Mouse (Mus musculus): ENCODE measurements at regions not wholly inside any gene's neighbourhood (a gene's known extent, or its start where the extent isn't known, plus 50 kb on each side); places are given as distances from the start of the nearest gene placed in this dataset.

GRCm38 (mm10) chr15:72101730-72102129 is 1732.6 kb upstream of the Gm6569 start:
- DNase-seq = no peak

- no peak for DNase-seq
Measured at GRCm38 (mm10) chr15:72105830-72106413, 1728.4 kb upstream of the Gm6569 start.

DNA sequence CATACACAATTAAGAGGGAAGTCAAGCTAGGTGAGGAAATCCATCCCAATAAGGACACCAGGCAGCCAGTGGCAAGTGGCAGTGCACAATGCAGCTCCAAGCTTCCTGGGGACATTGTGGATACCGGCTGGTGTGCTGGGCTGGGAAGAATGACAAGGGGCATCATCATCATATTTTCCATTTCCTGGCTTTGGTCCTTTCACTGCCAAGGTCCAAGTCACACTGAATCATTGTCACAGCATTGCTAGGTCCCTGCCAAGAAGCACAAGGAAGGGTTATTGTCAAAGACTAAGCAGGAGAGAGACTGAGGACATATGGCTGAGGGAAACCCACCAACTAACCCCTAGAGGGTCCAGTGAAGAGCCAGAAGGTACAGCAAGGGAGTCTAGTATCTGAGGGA is 1723.8 kb upstream of the Gm6569 start:
- no peak for DNase-seq

- no peak for DNase-seq
Measured at GRCm38 (mm10) chr15:72116772-72117171, 1717.6 kb upstream of the Gm6569 start.

- no peak for DNase-seq
Measured at GRCm38 (mm10) chr15:72134226-72134625, 1700.1 kb upstream of the Gm6569 start.

DNA sequence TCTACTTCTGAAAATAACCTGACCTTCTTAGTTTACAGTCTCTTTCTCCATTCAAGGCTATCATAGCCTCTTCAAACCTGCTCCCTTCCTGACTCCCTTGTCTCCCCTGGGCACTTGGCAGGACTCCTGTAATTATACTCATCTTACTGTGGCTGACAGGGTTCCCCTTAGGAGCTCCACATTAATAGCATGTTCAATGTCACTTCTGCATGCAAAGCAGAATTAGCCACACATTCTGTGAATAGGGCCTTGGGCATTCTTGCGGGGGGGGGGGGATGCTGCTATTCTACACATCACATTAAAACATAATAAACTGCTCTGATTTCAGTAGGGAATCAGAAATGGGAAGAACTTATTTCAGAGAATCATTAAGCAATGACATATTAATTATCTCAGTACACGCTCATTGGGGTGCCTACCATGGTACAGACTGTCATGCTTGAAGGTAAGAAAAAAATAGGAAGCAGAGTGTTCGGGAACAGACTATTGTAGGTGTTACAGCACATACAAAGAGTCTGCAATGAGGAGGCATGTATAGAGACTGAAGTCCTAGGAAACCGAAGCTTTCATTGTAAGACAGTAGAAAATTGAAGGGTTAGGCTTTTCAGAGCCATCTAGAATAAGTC is 1698.3 kb upstream of the Gm6569 start:
- DNase-seq = no peak

DNA sequence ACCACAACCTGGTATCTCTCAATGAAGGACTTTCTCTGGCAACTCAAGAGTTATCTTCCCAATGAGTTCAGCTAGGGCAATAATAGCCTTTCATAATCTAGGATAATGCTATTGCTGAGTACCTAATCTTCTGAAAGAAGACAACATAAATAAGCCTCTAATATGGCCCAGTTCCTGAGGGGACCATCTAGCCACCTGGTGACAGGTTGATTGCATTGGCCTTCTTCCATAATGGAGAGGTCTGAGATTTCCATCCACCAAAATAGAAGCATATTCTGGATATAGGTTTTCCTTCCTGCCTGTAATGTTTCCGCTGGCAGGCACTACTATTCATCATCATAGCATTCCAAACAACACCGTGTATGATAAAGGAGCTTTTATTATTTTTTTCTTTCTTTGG is 1694.2 kb upstream of the Gm6569 start:
- DNase-seq = no peak

DNA sequence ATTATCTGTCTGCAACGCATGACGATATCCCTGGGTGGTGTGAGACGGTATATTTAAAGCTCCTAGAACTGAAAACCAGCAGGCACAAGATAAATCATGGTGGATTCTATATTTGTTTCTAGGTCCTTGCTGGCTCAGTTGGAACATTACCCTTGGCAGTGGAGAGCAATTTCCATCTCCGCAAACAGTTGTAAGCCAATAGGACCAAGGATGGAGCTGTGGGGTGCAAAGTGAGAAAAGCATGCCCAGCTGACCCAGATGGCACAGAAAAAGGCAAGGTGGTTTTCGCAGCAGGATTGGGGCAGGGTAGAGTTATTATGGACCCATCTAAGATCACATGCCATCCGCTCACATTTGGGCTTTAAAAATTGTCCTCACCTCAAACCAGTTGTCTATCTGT is 1683.8 kb upstream of the Gm6569 start:
- DNase-seq = no peak

DNA sequence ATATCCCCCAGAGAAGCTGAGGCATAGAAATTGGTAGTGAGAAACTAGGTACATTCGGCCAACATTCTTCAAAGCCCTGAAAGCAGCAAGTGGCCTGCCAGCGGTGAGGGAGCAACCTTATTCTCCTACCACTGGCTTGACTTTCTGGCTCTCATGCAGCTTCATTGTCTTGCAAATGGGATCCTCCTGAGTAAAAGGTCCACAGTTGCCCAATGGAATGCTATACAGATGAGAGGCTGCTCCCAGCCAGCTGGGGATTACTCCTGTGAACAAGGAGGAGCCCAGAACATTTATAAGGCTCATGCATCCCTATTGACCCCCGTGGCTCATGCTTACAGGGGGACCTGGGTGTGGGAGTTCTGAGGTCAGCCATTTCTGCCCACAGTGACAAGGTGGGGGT is 1675.9 kb upstream of the Gm6569 start:
- DNase-seq = no peak

DNA sequence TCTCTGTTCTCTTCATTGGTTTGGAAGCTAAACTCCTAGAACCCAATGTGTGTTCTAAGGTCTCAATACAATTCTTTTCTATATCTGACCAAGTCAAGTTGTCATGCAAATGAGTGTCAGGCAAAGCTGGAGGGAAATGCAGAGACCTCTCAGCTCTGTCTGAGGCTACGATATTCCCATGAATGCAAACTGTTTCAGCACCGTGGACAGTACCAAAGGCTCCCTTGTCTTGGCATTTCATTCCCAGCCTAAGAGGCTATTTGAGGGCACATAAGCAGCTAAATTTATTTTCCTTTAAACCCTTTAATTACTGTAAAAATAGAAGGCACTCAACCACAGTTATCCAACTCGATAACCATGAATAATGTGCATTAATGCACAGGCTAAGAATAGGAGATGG is 1633.5 kb upstream of the Gm6569 start:
- no peak for DNase-seq

GRCm38 (mm10) chr15:72201791-72202190 is 1632.6 kb upstream of the Gm6569 start:
- DNase-seq = no peak

- no peak for DNase-seq
Measured at GRCm38 (mm10) chr15:72205240-72205799, 1629.0 kb upstream of the Gm6569 start.

DNA sequence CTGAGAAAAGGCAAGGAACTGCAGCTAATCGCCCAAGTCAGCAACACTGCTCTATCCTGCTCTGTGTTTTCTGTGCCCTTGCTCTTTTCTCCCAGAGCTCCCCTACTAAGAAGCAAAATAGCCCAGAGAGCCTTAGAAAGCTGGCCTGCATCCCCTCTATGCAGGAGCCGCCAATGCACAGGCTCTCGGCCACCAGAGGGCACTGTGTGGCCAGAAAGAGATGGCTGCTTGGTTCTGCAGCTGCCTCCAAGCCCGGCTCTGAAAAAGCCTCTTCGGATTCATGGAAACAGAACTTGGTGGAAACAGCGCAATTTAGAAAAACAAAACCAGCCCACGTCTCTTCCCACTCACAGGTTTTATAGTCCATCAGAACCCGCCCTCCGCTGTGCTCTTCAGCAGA is 1628.4 kb upstream of the Gm6569 start:
- DNase-seq = peak; percentile 8 to 9

DNA sequence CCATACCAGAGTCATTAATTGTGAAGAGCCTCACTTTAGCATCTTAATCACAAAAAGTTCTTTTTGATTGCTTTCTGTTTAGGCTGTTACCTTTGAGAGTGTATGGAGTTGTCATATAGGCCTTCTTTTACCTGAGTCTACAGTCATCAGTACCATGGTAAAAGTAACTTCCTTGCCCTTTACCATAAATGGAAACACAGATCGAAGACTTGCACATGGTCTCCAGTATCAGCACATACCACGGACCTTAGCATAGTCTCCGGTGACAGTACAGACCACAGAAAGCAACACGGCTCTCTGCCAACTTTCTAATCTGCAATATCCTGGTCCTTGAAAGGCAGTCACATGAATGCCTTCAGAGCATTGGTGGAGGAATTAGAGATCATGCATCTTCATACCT is 1626.8 kb upstream of the Gm6569 start:
- no peak for DNase-seq

DNA sequence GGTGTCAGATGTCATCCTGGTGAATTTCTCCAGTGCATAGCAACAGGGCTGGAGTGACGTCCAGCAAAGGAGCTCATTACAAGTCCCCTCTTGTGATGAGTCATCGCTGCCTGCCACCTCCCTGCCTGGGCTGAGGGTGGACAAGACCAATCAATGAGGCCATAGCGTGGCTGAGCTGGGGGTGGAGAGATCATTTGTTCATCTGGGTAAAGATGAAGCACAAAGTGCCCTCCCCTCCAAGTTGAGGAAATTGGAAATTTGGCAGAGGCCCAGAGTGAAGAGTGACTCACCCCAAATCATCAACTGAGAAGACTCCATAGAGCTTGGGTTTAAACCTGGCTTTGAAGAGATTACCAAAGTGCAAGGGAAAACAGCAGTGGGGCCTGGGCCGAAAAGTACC is 1626.3 kb upstream of the Gm6569 start:
- DNase-seq = no peak

- no peak for DNase-seq
Measured at GRCm38 (mm10) chr15:72208973-72209372, 1625.4 kb upstream of the Gm6569 start.

- no peak for DNase-seq
Measured at GRCm38 (mm10) chr15:72217731-72218130, 1616.6 kb upstream of the Gm6569 start.

GRCm38 (mm10) chr15:72219985-72220384 is 1614.4 kb upstream of the Gm6569 start:
- no peak for DNase-seq

- DNase-seq = no peak
Measured at GRCm38 (mm10) chr15:72220786-72221185, 1613.6 kb upstream of the Gm6569 start.

DNA sequence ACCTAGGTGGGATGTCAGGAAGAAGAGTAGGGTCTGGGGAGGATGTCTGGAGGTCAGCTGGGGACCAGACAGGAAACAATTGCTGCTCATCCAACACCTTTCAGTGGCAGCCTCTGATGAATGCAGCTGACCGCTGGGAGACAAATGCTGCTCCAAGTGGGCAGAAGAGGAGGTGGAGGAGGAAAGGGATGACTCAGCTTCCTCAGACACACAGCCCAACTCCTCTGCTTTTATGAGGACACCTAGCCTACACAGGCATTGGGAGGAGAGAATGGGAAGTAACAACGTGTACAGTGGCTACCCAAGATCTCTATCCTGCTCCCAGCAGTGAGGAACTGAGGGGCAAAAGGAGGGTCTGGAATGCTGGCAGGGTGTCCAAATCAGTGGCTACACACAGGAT is 1602.0 kb upstream of the Gm6569 start:
- DNase-seq = no peak

DNA sequence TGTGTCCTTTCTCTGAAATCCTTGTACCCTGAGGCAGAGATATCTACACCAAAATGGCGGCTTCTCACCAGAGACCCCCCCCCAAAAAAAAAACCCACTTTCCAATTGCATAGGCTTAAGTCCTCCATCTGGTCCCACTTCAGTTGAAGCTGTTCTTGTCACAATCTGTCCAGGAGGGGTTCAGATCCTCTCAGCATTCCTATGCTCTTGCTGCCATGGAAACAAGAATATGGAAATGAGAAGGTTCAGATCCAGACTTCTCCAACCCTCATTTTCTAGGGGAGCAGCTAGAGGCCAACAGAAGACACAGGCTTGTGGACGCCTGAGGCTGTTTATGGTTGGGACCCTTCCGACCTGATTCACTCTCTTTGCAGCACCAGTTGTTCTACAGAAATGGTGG is 1569.7 kb upstream of the Gm6569 start:
- DNase-seq = no peak

- no peak for DNase-seq
Measured at GRCm38 (mm10) chr15:72283846-72284245, 1550.5 kb upstream of the Gm6569 start.

DNA sequence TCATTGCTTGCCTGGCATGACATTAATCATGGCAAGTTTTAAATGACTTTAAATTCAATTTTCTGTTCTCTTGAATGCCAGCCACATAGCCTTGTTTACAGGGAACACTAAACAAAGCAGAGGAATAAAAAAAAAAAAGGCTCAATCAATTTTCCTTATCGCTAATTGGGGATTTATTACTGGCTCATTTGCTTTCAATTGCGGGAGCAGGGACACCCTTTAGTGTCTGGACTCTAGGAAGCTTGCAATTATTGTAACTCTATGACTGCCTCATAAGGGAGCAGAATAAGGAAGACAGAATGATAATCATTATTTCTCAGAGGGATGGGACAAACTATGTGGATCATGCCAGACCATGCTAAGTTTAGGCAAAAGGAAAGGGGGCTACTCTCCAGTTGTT is 1537.7 kb upstream of the Gm6569 start:
- no peak for DNase-seq

GRCm38 (mm10) chr15:72312417-72312816 is 1521.9 kb upstream of the Gm6569 start:
- DNase-seq = no peak

DNA sequence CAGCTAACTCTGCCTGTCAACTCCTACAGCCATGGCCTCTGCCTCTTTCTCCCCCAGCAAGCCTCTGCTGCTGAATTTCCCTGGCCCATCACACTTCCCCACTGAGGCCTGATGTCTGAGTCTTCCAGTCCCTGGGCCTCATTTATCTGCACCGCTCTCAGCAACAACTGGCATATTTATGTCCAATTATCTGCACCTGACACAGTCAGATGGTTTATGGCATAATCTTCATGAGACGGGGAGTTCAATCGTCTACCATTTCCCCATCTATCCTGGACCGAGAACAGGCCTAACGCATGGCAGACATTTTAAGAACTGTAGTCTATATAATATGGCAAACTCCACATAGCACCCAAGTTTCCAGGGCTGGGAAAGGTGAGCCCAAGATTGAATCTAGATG is 1512.8 kb upstream of the Gm6569 start:
- no peak for DNase-seq

Measured in thymus, postnatal 36 days (tissue).